Mouse (Mus musculus): ENCODE data around the gene Cbr3.

The Cbr3 gene

DNA sequence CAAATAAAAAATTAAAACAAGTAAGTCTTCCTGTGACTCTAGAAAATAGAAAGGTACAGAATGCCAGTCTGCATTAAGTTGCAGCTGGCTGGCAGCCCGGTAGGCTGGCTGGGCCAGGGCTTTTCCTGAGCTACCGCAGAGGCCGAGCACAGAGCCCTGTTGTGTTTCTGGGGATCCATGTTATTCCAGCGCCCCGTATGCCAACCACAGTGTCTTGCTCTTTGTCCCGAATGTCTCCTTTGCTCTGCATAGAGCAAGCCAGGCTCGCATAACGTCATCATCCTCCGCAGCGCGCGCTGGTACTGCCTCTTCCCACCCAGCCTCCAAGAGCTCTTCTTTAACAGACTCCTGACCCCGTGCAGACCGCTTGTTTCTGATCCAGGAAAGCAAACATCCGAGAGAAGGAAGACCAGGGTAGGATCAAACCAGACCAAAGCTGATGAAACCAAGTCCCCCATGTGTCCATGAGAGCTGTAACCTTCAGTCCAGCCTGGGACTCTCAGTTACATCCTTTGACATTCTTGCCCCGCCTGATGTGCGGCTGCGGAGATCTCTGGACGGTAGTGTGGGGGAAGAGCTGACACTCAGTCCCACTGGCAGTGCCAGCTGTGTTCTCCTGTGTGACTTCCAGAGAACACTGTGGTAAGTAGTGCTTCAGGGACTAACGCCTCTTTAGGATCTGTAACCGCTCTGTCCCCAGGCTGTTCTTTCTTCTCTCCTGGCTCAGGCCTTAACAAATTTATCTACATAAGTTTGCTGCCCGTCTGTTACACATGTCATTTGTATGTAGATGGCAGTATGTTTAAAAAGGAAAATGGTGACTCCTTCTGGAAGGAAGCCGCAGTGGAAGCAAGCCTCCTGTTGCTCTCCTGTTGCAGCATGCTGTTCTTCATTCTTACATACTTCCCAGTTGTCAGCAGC is 47.0 kb downstream of the Cbr3 start:
- no peaks in the 10 kb centered on the region for H3K27me3 ChIP-seq (ENCODE audit: insufficient read depth, low read length)
- no peak overlapping the region for H3K4me3 ChIP-seq (replicated peaks; ENCODE audit: low read length)
- peaks cover 35% of the 10 kb centered on the region for H3K36me3 ChIP-seq (ENCODE audit: insufficient read depth, low read length)
- H3K9me3 ChIP-seq (ENCODE audit: low read length) = no peaks in the 10 kb centered on the region
- H3K4me1 ChIP-seq (replicated peaks; ENCODE audit: low read depth, low read length) = peaks cover 12% of the 10 kb centered on the region
- TF ChIP-seq CTCF (conservative IDR thresholded peaks at IDR 0.05; ENCODE audit: low read length) (no peak), NANOG (IDR thresholded peaks at IDR 0.05; ENCODE audit: borderline replicate concordance, low read length) (no peak), POU5F1 (IDR thresholded peaks at IDR 0.05; ENCODE audit: borderline replicate concordance, low read length) (no peak)

GRCm38 (mm10) chr16:93731310-93731709 is 48.3 kb downstream of the Cbr3 start:
- Histone ChIP-seq H3K36me3 (ENCODE audit: insufficient read depth, low read length) (peaks cover 32% of the 10 kb centered on the region), H3K4me3 (replicated peaks; ENCODE audit: low read length) (no peak overlapping the region), H3K4me1 (replicated peaks; ENCODE audit: low read depth, low read length) (peaks cover 12% of the 10 kb centered on the region), H3K27me3 (ENCODE audit: insufficient read depth, low read length) (no peaks in the 10 kb centered on the region), H3K9me3 (ENCODE audit: low read length) (no peaks in the 10 kb centered on the region)
- TF ChIP-seq POU5F1 (IDR thresholded peaks at IDR 0.05; ENCODE audit: borderline replicate concordance, low read length) (no peak), CTCF (conservative IDR thresholded peaks at IDR 0.05; ENCODE audit: low read length) (no peak), NANOG (IDR thresholded peaks at IDR 0.05; ENCODE audit: borderline replicate concordance, low read length) (no peak)

GRCm38 (mm10) chr16:93732875-93733569 is 50.0 kb downstream of the Cbr3 start:
- Histone ChIP-seq H3K9me3 (ENCODE audit: low read length) (no peaks in the 10 kb centered on the region), H3K4me1 (replicated peaks; ENCODE audit: low read depth, low read length) (peaks cover 15% of the 10 kb centered on the region), H3K36me3 (ENCODE audit: insufficient read depth, low read length) (peaks cover 36% of the 10 kb centered on the region), H3K4me3 (replicated peaks; ENCODE audit: low read length) (no peak overlapping the region), H3K27me3 (ENCODE audit: insufficient read depth, low read length) (no peaks in the 10 kb centered on the region)
- TF ChIP-seq POU5F1 (IDR thresholded peaks at IDR 0.05; ENCODE audit: borderline replicate concordance, low read length) = no peak
- TF ChIP-seq CTCF (conservative IDR thresholded peaks at IDR 0.05; ENCODE audit: low read length) = no peak
- no peak for TF ChIP-seq NANOG (IDR thresholded peaks at IDR 0.05; ENCODE audit: borderline replicate concordance, low read length)

- H3K4me1 ChIP-seq (replicated peaks; ENCODE audit: low read depth, low read length) = peaks cover 10% of the 10 kb centered on the region
- H3K4me3 ChIP-seq (replicated peaks; ENCODE audit: low read length) = no peak overlapping the region
- peaks cover 59% of the 10 kb centered on the region for H3K36me3 ChIP-seq (ENCODE audit: insufficient read depth, low read length)
- no peaks in the 10 kb centered on the region for H3K27me3 ChIP-seq (ENCODE audit: insufficient read depth, low read length)
- TF ChIP-seq CTCF (conservative IDR thresholded peaks at IDR 0.05; ENCODE audit: low read length) = no peak
- no peak for TF ChIP-seq POU5F1 (IDR thresholded peaks at IDR 0.05; ENCODE audit: borderline replicate concordance, low read length)
- no peak for TF ChIP-seq NANOG (IDR thresholded peaks at IDR 0.05; ENCODE audit: borderline replicate concordance, low read length)
- H3K9me3 ChIP-seq (ENCODE audit: low read length) = no peaks in the 10 kb centered on the region
These were observed 56.2 kb downstream of the Cbr3 start for GRCm38 (mm10) chr16:93739251-93739650.

Data from E14TG2a.4 (cell line).